ENCODE assay signal across 14 mouse cellular contexts in the genomic region with DNA sequence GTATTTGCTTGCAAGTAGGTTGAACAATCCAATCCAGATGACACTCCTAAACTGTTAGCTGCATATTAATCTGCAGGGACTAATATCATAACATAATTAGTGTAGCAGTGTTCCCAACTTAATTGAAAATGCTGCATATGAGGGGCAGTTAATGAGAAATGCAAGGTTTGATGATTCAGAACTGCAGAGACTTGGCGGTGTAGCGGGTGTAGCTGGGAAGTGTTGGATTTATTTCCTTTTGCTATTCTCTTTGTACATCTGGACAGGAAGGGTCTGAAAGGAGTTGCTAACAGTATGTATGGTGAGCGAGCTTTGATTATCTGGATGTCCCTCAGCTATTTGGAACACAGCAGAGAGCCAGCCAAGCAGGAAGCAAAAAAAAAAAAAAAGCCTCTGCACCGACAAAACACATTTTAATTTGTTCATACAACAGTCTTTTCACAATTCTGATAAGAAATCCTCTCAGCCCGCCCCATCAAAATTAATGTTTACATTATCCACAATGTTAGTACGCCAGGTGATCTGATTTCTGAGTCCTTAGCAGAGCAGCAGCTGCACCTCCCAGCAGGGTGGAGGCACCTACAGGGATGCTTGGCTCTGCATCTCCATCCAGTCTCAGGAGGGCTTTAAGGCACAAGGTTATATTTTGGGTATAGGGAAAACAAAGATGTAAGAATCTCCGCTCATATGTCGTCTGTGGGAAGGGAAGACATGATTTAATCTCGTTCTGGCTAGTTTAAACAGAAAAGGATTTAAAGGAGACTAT.
A peak's percentile ranks its signal among the peaks of the same experiment; 100 is the strongest.
DNase-seq lines count a peak whose midpoint lies in the region; ATAC-seq and TF ChIP-seq lines count a peak whose summit lies in the region.
"Had no signal": no experiment of that assay in that cellular context is flagged by ENCODE, and none has a peak within 500 bp of the region (broad histone marks: within the 10 kb centered on the region; RNA-seq: fewer than 3 reads in every experiment).

No protein-coding gene starts in this region.

- H3K4me2 ChIP-seq in heart, embryonic 14.5 days (ENCODE audit: low read length): no peak overlapping the region
- H3K4me2 ChIP-seq in lung, embryonic 16.5 days (ENCODE audit: low read depth, low read length): no peak overlapping the region
- no peak overlapping the region for H3K4me2 ChIP-seq in midbrain, postnatal 0 days (ENCODE audit: low read depth, low read length, poor library complexity, severe bottlenecking)

- no peaks in the 10 kb centered on the region for H3K9me3 ChIP-seq in heart, embryonic 14.5 days (ENCODE audit: control insufficient read depth, low read length)
- H3K9me3 ChIP-seq in lung, embryonic 16.5 days (ENCODE audit: control insufficient read depth, low read length): no peaks in the 10 kb centered on the region
- no peaks in the 10 kb centered on the region for H3K9me3 ChIP-seq in midbrain, postnatal 0 days (ENCODE audit: low read length)

- TF ChIP-seq POLR2A in heart, adult 2 months (IDR thresholded peaks at IDR 0.05; ENCODE audit: insufficient read depth, low read depth, low read length): no peak

- no peak for TF ChIP-seq CTCF in heart, adult 2 months (IDR thresholded peaks at IDR 0.05)
- TF ChIP-seq CTCF in midbrain, postnatal 0 days (IDR thresholded peaks at IDR 0.05): no peak

- WGBS in heart, embryonic 14.5 days: 57% methylated on average over 9 of the region's 9 CpGs
- WGBS in heart, adult 2 months: 33% methylated on average over 9 of the region's 9 CpGs
- WGBS in lung, embryonic 16.5 days: 43% methylated on average over 9 of the region's 9 CpGs
- 46% methylated on average over 9 of the region's 9 CpGs for WGBS in midbrain, postnatal 0 days

- H3K4me1 ChIP-seq in heart, embryonic 14.5 days (ENCODE audit: control insufficient read depth in 2 of 2, insufficient read depth in 2 of 2, low read length in 2 of 2): no peaks in the 10 kb centered on the region
- H3K4me1 ChIP-seq in heart, adult 2 months (ENCODE audit: control insufficient read depth, insufficient read depth, low read length): peaks cover 4% of the 10 kb centered on the region
- peaks cover 16% of the 10 kb centered on the region for H3K4me1 ChIP-seq in lung, embryonic 16.5 days (replicated peaks; ENCODE audit: control insufficient read depth, insufficient read depth, low read length)
- H3K4me1 ChIP-seq in midbrain, postnatal 0 days (ENCODE audit: insufficient read depth, low read length): peaks cover 6% of the 10 kb centered on the region

- H3K79me2 ChIP-seq in heart, adult 2 months (replicated peaks; ENCODE audit: control insufficient read depth, insufficient read depth, low read length): no peaks in the 10 kb centered on the region

- intact Hi-C loops in heart, adult 2 months (cut with DNase I): loop anchor here (5.0 kb wide), 1 partner anchor 88 kb away; no protein-coding TSS in a partner anchor

- DNase-seq in heart, adult 2 months: no peak
- no peak for DNase-seq in lung, postnatal 4 days
- peak; percentile 37 for DNase-seq in cerebellum, adult 9-11 months
- DNase-seq in midbrain, postnatal 0 days (ENCODE audit: low spot score): peak; percentile 37
- DNase-seq in retina, embryonic 14.5 days (ENCODE audit: low spot score): no peak
- DNase-seq: adrenal gland, postnatal 10 days; gastrocnemius, postnatal 25 days; kidney, adult 11 months; right cerebral cortex, adult 18-20 months; thymus, postnatal 4 days had no signal

- H3K4me3 ChIP-seq in heart, embryonic 14.5 days (ENCODE audit: control insufficient read depth in 1 of 2, insufficient read depth in 1 of 2, low read depth in 1 of 2, low read length in 2 of 2): no peak overlapping the region
- no peak overlapping the region for H3K4me3 ChIP-seq in heart, adult 2 months
- no peak overlapping the region for H3K4me3 ChIP-seq in lung, embryonic 16.5 days (ENCODE audit: low read length)
- H3K4me3 ChIP-seq in midbrain, postnatal 0 days (ENCODE audit: low read depth, low read length): no peak overlapping the region
- H3K4me3 ChIP-seq: myocyte had no signal

- peaks cover 36% of the 10 kb centered on the region for H3K27me3 ChIP-seq in heart, embryonic 14.5 days (ENCODE audit: control insufficient read depth, insufficient read depth, low read length)
- no peaks in the 10 kb centered on the region for H3K27me3 ChIP-seq in heart, adult 2 months (ENCODE audit: control insufficient read depth, insufficient read depth, low read length)
- H3K27me3 ChIP-seq in lung, embryonic 16.5 days (ENCODE audit: control insufficient read depth, insufficient read depth, low read depth, low read length): no peaks in the 10 kb centered on the region
- no peaks in the 10 kb centered on the region for H3K27me3 ChIP-seq in midbrain, postnatal 0 days (ENCODE audit: insufficient read depth, low read length)

- H3K9ac ChIP-seq in heart, embryonic 14.5 days (ENCODE audit: low read length): no peak overlapping the region
- H3K9ac ChIP-seq in heart, adult 2 months (ENCODE audit: low read depth, low read length): no peak overlapping the region
- no peak overlapping the region for H3K9ac ChIP-seq in lung, embryonic 16.5 days (ENCODE audit: low read length)
- no peak overlapping the region for H3K9ac ChIP-seq in midbrain, postnatal 0 days (replicated peaks; ENCODE audit: low read length, poor library complexity, severe bottlenecking)

- no peak for TF ChIP-seq EP300 in heart, adult 2 months (IDR thresholded peaks at IDR 0.05; ENCODE audit: insufficient read depth, low read depth, low read length)

- no peaks in the 10 kb centered on the region for H3K36me3 ChIP-seq in heart, embryonic 14.5 days (ENCODE audit: control insufficient read depth, insufficient read depth, low read length)
- no peaks in the 10 kb centered on the region for H3K36me3 ChIP-seq in heart, adult 2 months (ENCODE audit: control insufficient read depth, insufficient read depth, low read length)
- no peaks in the 10 kb centered on the region for H3K36me3 ChIP-seq in lung, embryonic 16.5 days (ENCODE audit: control insufficient read depth, insufficient read depth, low read length)
- H3K36me3 ChIP-seq in midbrain, postnatal 0 days (ENCODE audit: insufficient read depth, low read length): no peaks in the 10 kb centered on the region

- ATAC-seq in heart, embryonic 14.5 days (ENCODE audit: insufficient number of reproducible peaks, insufficient read depth, low FRiP score, low read depth): 0 out of 2 replicates have a peak, but pooled peaks have one; percentile 68
- 0 out of 2 replicates have a peak, but pooled peaks have one; percentile 32 for ATAC-seq in lung, embryonic 16.5 days (ENCODE audit: low read depth)
- no peak for ATAC-seq in midbrain, postnatal 0 days (ENCODE audit: low FRiP score)
- ATAC-seq: lung, postnatal 0 days had no signal

- peak overlapping the region in 1 of 2 experiments; percentile 31; a peak in 1 of 4 replicates for H3K27ac ChIP-seq in heart, embryonic 14.5 days (replicated peaks in 1 of 2; ENCODE audit: control insufficient read depth in 1 of 2, insufficient read depth in 1 of 2, low read depth in 2 of 2, low read length in 2 of 2)
- H3K27ac ChIP-seq in heart, adult 2 months: no peak overlapping the region
- H3K27ac ChIP-seq in lung, embryonic 16.5 days (ENCODE audit: low read length): 0 out of 2 replicates have a peak overlapping the region, but pooled peaks have one; percentile 45
- no peak overlapping the region for H3K27ac ChIP-seq in midbrain, postnatal 0 days (ENCODE audit: low read depth, low read length)

Comparison
In these comparisons a context has a peak if more than half of its experiments do, and no peak if none do; other contexts are left out.
1. DNase-seq: peak in cerebellum, adult 9-11 months (single experiment) and midbrain, postnatal 0 days (single experiment); none in heart, adult 2 months (0 of 2), lung, postnatal 4 days (0 of 2) and retina, embryonic 14.5 days (single experiment).